Mouse (Mus musculus): ENCODE measurements around the gene Cstf1. TPM values are rescaled to one million over a fixed set of nuclear protein-coding genes. Genes with fewer than 3 reads are reported as not detected.

Cstf1 gene
- 30.1 and 31.2 TPM in 2 replicates for polyA plus RNA-seq (2015; fragmentation: Nextera tagmentation; extraction: Ambion mirVana)

GRCm38 (mm10) chr2:172370411-172371223 is at the start of gene Cstf1, which contains the start of gene Aurka:
Cstf1 (plus strand) TSS chr2:172370681.
Aurka (minus strand) TSS chr2:172370535.
- H3K9me3 ChIP-seq (replicated peaks; ENCODE audit: control insufficient read depth, low read length) = no peaks in the 10 kb centered on the region
- peaks cover 23% of the 10 kb centered on the region for H3K36me3 ChIP-seq (ENCODE audit: control insufficient read depth, insufficient read depth, low read length)

GRCm38 (mm10) chr2:172320878-172321277 is 49.6 kb upstream of the Cstf1 start:
- no peak overlapping the region for H3K4me2 ChIP-seq (ENCODE audit: low read depth, low read length)
- H3K9me3 ChIP-seq (replicated peaks; ENCODE audit: control insufficient read depth, low read length) = no peaks in the 10 kb centered on the region
- H3K27ac ChIP-seq (ENCODE audit: low read length) = no peak overlapping the region
- no peak overlapping the region for H3K9ac ChIP-seq (ENCODE audit: low read length)
- H3K4me3 ChIP-seq (replicated peaks; ENCODE audit: low read length) = no peak overlapping the region
- no peaks in the 10 kb centered on the region for H3K4me1 ChIP-seq (ENCODE audit: control insufficient read depth, insufficient read depth, low read length)
- 13% methylated on average over 9 of the region's 9 CpGs for WGBS
- no peak for ATAC-seq (ENCODE audit: insufficient read depth, low FRiP score)
- no peaks in the 10 kb centered on the region for H3K27me3 ChIP-seq (ENCODE audit: control insufficient read depth, insufficient read depth, low read length)
- H3K36me3 ChIP-seq (ENCODE audit: control insufficient read depth, insufficient read depth, low read length) = no peaks in the 10 kb centered on the region

More at GRCm38 (mm10) chr2:172370411-172371223, at the start of gene Cstf1, which contains the start of gene Aurka:
- Histone ChIP-seq H3K27ac (ENCODE audit: low read length) (peak within 1 kb of the TSS; percentile 84), H3K4me1 (ENCODE audit: control insufficient read depth, insufficient read depth, low read length) (peaks cover 19% of the 10 kb centered on the region), H3K4me2 (ENCODE audit: low read depth, low read length) (peak within 1 kb of the TSS; percentile 70), H3K27me3 (ENCODE audit: control insufficient read depth, insufficient read depth, low read length) (no peaks in the 10 kb centered on the region), H3K9ac (ENCODE audit: low read length) (peak within 1 kb of the TSS; percentile 97), H3K4me3 (replicated peaks; ENCODE audit: low read length) (peak within 1 kb of the TSS; percentile 96)
- peak; percentile 98 for ATAC-seq (ENCODE audit: insufficient read depth, low FRiP score)
- WGBS = under 1% methylated on average over 66 of the region's 66 CpGs

GRCm38 (mm10) chr2:172328248-172328647 is 42.2 kb upstream of the Cstf1 start:
- Histone ChIP-seq H3K27ac (ENCODE audit: low read length) (no peak overlapping the region), H3K4me2 (ENCODE audit: low read depth, low read length) (no peak overlapping the region), H3K9me3 (replicated peaks; ENCODE audit: control insufficient read depth, low read length) (no peaks in the 10 kb centered on the region), H3K4me1 (ENCODE audit: control insufficient read depth, insufficient read depth, low read length) (no peaks in the 10 kb centered on the region), H3K27me3 (ENCODE audit: control insufficient read depth, insufficient read depth, low read length) (no peaks in the 10 kb centered on the region), H3K4me3 (replicated peaks; ENCODE audit: low read length) (no peak overlapping the region), H3K9ac (ENCODE audit: low read length) (no peak overlapping the region), H3K36me3 (ENCODE audit: control insufficient read depth, insufficient read depth, low read length) (no peaks in the 10 kb centered on the region)
- WGBS = 49% methylated on average over 8 of the region's 8 CpGs
- ATAC-seq (ENCODE audit: insufficient read depth, low FRiP score) = no peak; the same call in 1 of the 2 replicates

- ATAC-seq (ENCODE audit: insufficient read depth, low FRiP score) = no peak
- no peak overlapping the region for H3K4me2 ChIP-seq (ENCODE audit: low read depth, low read length)
- H3K9me3 ChIP-seq (replicated peaks; ENCODE audit: control insufficient read depth, low read length) = no peaks in the 10 kb centered on the region
- no peak overlapping the region for H3K9ac ChIP-seq (ENCODE audit: low read length)
- H3K27me3 ChIP-seq (ENCODE audit: control insufficient read depth, insufficient read depth, low read length) = no peaks in the 10 kb centered on the region
- H3K36me3 ChIP-seq (ENCODE audit: control insufficient read depth, insufficient read depth, low read length) = no peaks in the 10 kb centered on the region
- no peaks in the 10 kb centered on the region for H3K4me1 ChIP-seq (ENCODE audit: control insufficient read depth, insufficient read depth, low read length)
- 7% methylated on average over 13 of the region's 13 CpGs for WGBS
- H3K27ac ChIP-seq (ENCODE audit: low read length) = no peak overlapping the region
- no peak overlapping the region for H3K4me3 ChIP-seq (replicated peaks; ENCODE audit: low read length)
Observed at GRCm38 (mm10) chr2:172329179-172329578, 41.3 kb upstream of the Cstf1 start.

- no peak overlapping the region for H3K9ac ChIP-seq (ENCODE audit: low read length)
- no peak overlapping the region for H3K27ac ChIP-seq (ENCODE audit: low read length)
- no peak overlapping the region for H3K4me3 ChIP-seq (replicated peaks; ENCODE audit: low read length)
- H3K27me3 ChIP-seq (ENCODE audit: control insufficient read depth, insufficient read depth, low read length) = no peaks in the 10 kb centered on the region
- ATAC-seq (ENCODE audit: insufficient read depth, low FRiP score) = no peak
- no peaks in the 10 kb centered on the region for H3K4me1 ChIP-seq (ENCODE audit: control insufficient read depth, insufficient read depth, low read length)
- H3K9me3 ChIP-seq (replicated peaks; ENCODE audit: control insufficient read depth, low read length) = peaks cover 7% of the 10 kb centered on the region
- no peak overlapping the region for H3K4me2 ChIP-seq (ENCODE audit: low read depth, low read length)
- no peaks in the 10 kb centered on the region for H3K36me3 ChIP-seq (ENCODE audit: control insufficient read depth, insufficient read depth, low read length)
- WGBS = 82% methylated on average over 19 of the region's 19 CpGs
Observed at GRCm38 (mm10) chr2:172338206-172338942, 32.1 kb upstream of the Cstf1 start.

- WGBS = 55% methylated on average over 3 of the region's 3 CpGs
- Histone ChIP-seq H3K36me3 (ENCODE audit: control insufficient read depth, insufficient read depth, low read length) (no peaks in the 10 kb centered on the region), H3K9me3 (replicated peaks; ENCODE audit: control insufficient read depth, low read length) (peaks cover 9% of the 10 kb centered on the region), H3K27me3 (ENCODE audit: control insufficient read depth, insufficient read depth, low read length) (no peaks in the 10 kb centered on the region), H3K27ac (ENCODE audit: low read length) (no peak overlapping the region), H3K4me3 (replicated peaks; ENCODE audit: low read length) (no peak overlapping the region), H3K4me1 (ENCODE audit: control insufficient read depth, insufficient read depth, low read length) (no peaks in the 10 kb centered on the region), H3K9ac (ENCODE audit: low read length) (no peak overlapping the region), H3K4me2 (ENCODE audit: low read depth, low read length) (no peak overlapping the region)
- no peak for ATAC-seq (ENCODE audit: insufficient read depth, low FRiP score)
Observed at GRCm38 (mm10) chr2:172340936-172341335, 29.5 kb upstream of the Cstf1 start.

- Histone ChIP-seq H3K36me3 (ENCODE audit: control insufficient read depth, insufficient read depth, low read length) (no peaks in the 10 kb centered on the region), H3K4me3 (replicated peaks; ENCODE audit: low read length) (no peak overlapping the region), H3K4me2 (ENCODE audit: low read depth, low read length) (no peak overlapping the region), H3K9me3 (replicated peaks; ENCODE audit: control insufficient read depth, low read length) (peaks cover 9% of the 10 kb centered on the region), H3K27ac (ENCODE audit: low read length) (no peak overlapping the region), H3K9ac (ENCODE audit: low read length) (no peak overlapping the region), H3K4me1 (ENCODE audit: control insufficient read depth, insufficient read depth, low read length) (peaks cover 3% of the 10 kb centered on the region), H3K27me3 (ENCODE audit: control insufficient read depth, insufficient read depth, low read length) (no peaks in the 10 kb centered on the region)
- WGBS = 56% methylated on average over 5 of the region's 5 CpGs
- ATAC-seq (ENCODE audit: insufficient read depth, low FRiP score) = no peak
Observed at GRCm38 (mm10) chr2:172341606-172342005, 28.9 kb upstream of the Cstf1 start.

- no peak overlapping the region for H3K9ac ChIP-seq (ENCODE audit: low read length)
Observed at GRCm38 (mm10) chr2:172343751-172344150, 26.7 kb upstream of the Cstf1 start.

GRCm38 (mm10) chr2:172344669-172345068 is 25.8 kb upstream of the Cstf1 start:
- peaks cover 29% of the 10 kb centered on the region for H3K4me1 ChIP-seq (ENCODE audit: control insufficient read depth, insufficient read depth, low read length)
- H3K36me3 ChIP-seq (ENCODE audit: control insufficient read depth, insufficient read depth, low read length) = no peaks in the 10 kb centered on the region
- no peak overlapping the region for H3K9ac ChIP-seq (ENCODE audit: low read length)
- ATAC-seq (ENCODE audit: insufficient read depth, low FRiP score) = no peak
- H3K4me3 ChIP-seq (replicated peaks; ENCODE audit: low read length) = peak overlapping the region; percentile 71
- peak overlapping the region; percentile 22; the same call in 1 of the 2 replicates for H3K27ac ChIP-seq (ENCODE audit: low read length)
- no peaks in the 10 kb centered on the region for H3K27me3 ChIP-seq (ENCODE audit: control insufficient read depth, insufficient read depth, low read length)
- WGBS = 32% methylated on average over 5 of the region's 5 CpGs
- peak overlapping the region; percentile 94 for H3K4me2 ChIP-seq (ENCODE audit: low read depth, low read length)
- H3K9me3 ChIP-seq (replicated peaks; ENCODE audit: control insufficient read depth, low read length) = peaks cover 9% of the 10 kb centered on the region

More at GRCm38 (mm10) chr2:172343751-172344150, 26.7 kb upstream of the Cstf1 start:
- Histone ChIP-seq H3K27me3 (ENCODE audit: control insufficient read depth, insufficient read depth, low read length) (no peaks in the 10 kb centered on the region), H3K36me3 (ENCODE audit: control insufficient read depth, insufficient read depth, low read length) (no peaks in the 10 kb centered on the region), H3K9me3 (replicated peaks; ENCODE audit: control insufficient read depth, low read length) (peaks cover 9% of the 10 kb centered on the region), H3K4me2 (ENCODE audit: low read depth, low read length) (no peak overlapping the region), H3K4me1 (ENCODE audit: control insufficient read depth, insufficient read depth, low read length) (peaks cover 21% of the 10 kb centered on the region), H3K4me3 (replicated peaks; ENCODE audit: low read length) (no peak overlapping the region), H3K27ac (ENCODE audit: low read length) (no peak overlapping the region)
- WGBS = 89% methylated on average over 7 of the region's 7 CpGs
- no peak for ATAC-seq (ENCODE audit: insufficient read depth, low FRiP score)

Measured in stomach, embryonic 16.5 days (tissue).